Mouse (Mus musculus): ENCODE results near the gene Fbh1. TPM values are rescaled to one million over a fixed set of nuclear protein-coding genes. Genes with fewer than 3 reads are reported as not detected.

Gene Fbh1
- polyA plus RNA-seq (2015; fragmentation: Nextera tagmentation; extraction: Ambion mirVana), result 65.0 and 70.4 TPM in 2 replicates

DNA sequence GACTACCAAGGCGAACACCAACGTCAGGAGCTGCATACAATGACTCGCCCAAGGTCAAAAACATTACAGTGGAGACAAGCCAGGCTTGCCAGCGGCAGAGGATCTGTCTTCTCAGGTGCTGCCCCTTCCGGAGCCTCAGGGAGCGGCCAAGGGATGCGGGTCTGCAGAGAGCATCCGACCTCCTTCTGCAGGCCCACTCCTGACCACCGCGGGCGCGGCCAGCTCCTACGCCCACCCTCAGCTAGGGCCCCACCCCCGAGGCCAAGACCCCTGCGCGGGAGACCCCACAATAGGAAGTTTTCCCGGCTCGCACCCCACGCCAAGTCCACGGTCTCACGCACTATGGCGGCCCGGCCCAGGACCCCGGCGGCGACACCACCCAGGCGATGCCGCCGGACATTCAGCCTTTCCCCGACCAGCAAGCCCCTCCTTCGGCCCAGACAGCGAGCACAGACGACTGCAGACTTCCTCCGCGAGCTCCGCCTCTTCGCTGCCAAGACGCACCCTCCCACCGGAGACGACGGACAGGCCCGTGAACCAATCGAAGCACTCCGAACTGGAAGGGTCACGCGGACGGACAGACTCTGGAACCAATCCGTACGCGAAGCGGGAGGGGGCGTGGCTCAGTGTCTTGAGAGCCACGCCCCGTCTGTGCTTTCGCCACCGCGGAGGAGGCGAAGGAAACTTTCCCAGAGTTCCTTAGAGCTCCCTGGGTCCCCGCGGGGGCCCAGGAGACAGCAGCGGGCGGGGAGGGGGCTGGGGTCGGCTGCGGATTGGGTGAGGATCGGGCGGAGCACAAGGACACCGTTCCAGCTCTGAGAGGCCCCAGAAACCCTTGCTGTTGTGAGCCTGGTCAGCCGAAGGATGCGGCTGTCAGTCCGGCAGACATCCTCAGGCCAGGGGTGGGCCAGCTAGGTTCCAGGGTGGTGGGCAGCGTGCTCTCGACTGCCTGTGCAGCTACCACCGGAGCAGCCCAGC is at the start of gene Fbh1, which contains the start of gene Ankrd16:
Fbh1 (minus strand) TSS at position 492 of the 978 bp plus-strand sequence.
Ankrd16 (plus strand) TSS at position 786 of the 978 bp plus-strand sequence.
- 2% methylated on average over 70 of the region's 73 CpGs for WGBS

DNA sequence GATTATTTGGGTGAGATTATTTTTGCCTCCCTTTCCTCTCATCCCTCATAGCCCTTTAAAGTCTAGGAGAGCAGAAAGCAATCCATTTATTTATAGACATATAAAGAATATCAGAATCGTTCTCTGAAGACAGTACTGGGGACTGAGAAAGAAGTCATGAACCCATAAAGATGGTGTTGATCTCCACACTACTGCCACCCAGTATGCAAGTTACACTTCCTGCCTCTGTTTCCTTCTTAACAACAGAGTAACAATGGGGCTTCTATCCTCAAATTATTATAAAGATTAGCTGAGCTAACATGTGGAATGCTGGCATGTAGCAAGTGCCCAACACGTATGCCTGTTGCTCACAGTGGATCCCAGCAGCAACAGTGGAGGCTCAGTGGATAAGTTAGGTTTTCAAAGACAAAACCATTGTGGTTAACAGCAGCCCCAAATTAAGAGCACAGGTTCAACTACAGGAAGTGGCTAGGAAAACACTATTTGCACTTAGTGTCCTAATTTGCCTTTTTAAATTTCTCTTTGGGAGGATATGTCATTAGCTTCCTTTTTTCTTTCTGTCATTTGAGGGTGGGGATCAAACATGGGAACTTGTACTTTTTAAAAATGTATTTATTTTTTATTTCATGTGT is 24.0 kb upstream of the Fbh1 start:
- ATAC-seq (no peak), DNase-seq (ENCODE audit: low spot score) (no peak)
- TF ChIP-seq EP300 (IDR thresholded peaks at IDR 0.05), result no peak
- no peak for TF ChIP-seq CTCF (IDR thresholded peaks at IDR 0.05)
- H3K27ac ChIP-seq (ENCODE audit: low read length), result no peak overlapping the region
- WGBS, result 80% methylated on average over 2 of the region's 2 CpGs
- H3K9me3 ChIP-seq (ENCODE audit: low read length), result no peaks in the 10 kb centered on the region
- no peaks in the 10 kb centered on the region for H3K36me3 ChIP-seq (ENCODE audit: insufficient read depth, low read length)
- H3K4me3 ChIP-seq (ENCODE audit: low read depth, low read length), result no peak overlapping the region
- no peak overlapping the region for H3K4me2 ChIP-seq (replicated peaks; ENCODE audit: low read depth, low read length)
- H3K9ac ChIP-seq (replicated peaks; ENCODE audit: low read depth), result no peak overlapping the region
- no peaks in the 10 kb centered on the region for H3K4me1 ChIP-seq (ENCODE audit: insufficient read depth, low read depth, low read length)
- H3K27me3 ChIP-seq (replicated peaks; ENCODE audit: insufficient read depth, low read length), result no peaks in the 10 kb centered on the region

More for the DNA sequence above, at the start of gene Fbh1, which contains the start of gene Ankrd16:
- Histone ChIP-seq H3K4me1 (ENCODE audit: insufficient read depth, low read depth, low read length) (peaks cover 5% of the 10 kb centered on the region; the same call in 1 of the 2 replicates), H3K9ac (replicated peaks; ENCODE audit: low read depth) (peak within 1 kb of the TSS; percentile 64), H3K27me3 (replicated peaks; ENCODE audit: insufficient read depth, low read length) (no peaks in the 10 kb centered on the region), H3K27ac (ENCODE audit: low read length) (peak within 1 kb of the TSS; percentile 93), H3K36me3 (ENCODE audit: insufficient read depth, low read length) (0 out of 2 replicates have a peak, but pooled peaks cover 1% of the 10 kb centered on the region), H3K4me3 (ENCODE audit: low read depth, low read length) (peak within 1 kb of the TSS; percentile 76), H3K9me3 (ENCODE audit: low read length) (no peaks in the 10 kb centered on the region), H3K4me2 (replicated peaks; ENCODE audit: low read depth, low read length) (peak within 1 kb of the TSS; percentile 86)
- peak; percentile 95 for ATAC-seq
- TF ChIP-seq CTCF (IDR thresholded peaks at IDR 0.05) (peak; percentile 17; the same call in 1 of the 2 replicates), EP300 (IDR thresholded peaks at IDR 0.05) (0 out of 2 replicates have a peak, but pooled peaks have one; percentile 12)
- peak; percentile 99 for DNase-seq (ENCODE audit: low spot score)

DNA sequence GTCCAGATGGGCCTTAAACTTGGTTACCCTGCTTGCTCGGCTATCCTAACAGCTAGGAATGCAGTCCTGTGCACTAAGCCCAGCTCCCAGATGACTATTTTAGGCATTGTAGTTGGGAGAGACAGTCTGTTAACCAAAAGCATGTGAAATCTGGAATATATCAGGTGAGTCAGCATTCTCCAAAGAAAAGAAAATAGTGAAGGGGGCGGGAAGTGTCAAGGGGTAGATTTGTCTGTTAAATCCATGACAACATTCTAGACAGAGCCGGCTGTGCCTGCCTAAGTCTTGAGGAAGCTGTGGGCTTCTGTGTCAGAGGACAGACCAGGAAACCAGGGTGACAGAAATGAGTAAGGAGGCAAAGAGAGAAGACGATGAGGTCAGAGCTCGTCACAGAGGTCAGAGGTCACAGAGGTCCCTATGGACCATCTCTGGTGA is 20.6 kb upstream of the Fbh1 start:
- no peak for ATAC-seq
- H3K27ac ChIP-seq (ENCODE audit: low read length), result no peak overlapping the region

DNA sequence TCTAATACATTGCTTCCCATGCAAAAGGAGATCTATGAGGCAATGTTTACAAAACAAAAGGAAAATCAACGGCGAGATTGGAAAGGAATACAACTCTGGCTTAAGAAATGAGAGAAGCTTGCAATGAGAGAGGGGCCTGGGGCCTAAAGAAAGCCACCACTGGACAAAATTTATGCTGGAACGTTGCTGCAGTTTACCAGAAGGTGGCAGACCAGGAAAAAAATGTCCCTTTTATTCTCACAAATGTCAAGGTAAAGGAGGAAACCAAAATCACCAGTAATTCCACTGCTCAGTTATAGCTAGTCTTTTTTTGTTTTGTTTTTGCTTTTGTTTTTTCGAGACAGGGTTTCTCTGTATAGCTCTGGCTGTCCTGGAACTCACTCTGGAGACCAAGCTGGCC is 17.3 kb upstream of the Fbh1 start:
- Histone ChIP-seq H3K36me3 (ENCODE audit: insufficient read depth, low read length) (peaks cover 18% of the 10 kb centered on the region), H3K4me3 (ENCODE audit: low read depth, low read length) (no peak overlapping the region), H3K27ac (ENCODE audit: low read length) (no peak overlapping the region), H3K27me3 (replicated peaks; ENCODE audit: insufficient read depth, low read length) (no peaks in the 10 kb centered on the region), H3K9ac (replicated peaks; ENCODE audit: low read depth) (no peak overlapping the region), H3K4me2 (replicated peaks; ENCODE audit: low read depth, low read length) (no peak overlapping the region), H3K9me3 (ENCODE audit: low read length) (no peaks in the 10 kb centered on the region), H3K4me1 (ENCODE audit: insufficient read depth, low read depth, low read length) (no peaks in the 10 kb centered on the region)
- TF ChIP-seq CTCF (IDR thresholded peaks at IDR 0.05) (no peak; the same call in 1 of the 2 replicates), EP300 (IDR thresholded peaks at IDR 0.05) (no peak)
- WGBS, result 66% methylated on average over 4 of the region's 4 CpGs
- DNase-seq (ENCODE audit: low spot score) (no peak), ATAC-seq (no peak)

More for the DNA sequence above, 20.6 kb upstream of the Fbh1 start:
- Histone ChIP-seq H3K27me3 (replicated peaks; ENCODE audit: insufficient read depth, low read length) (no peaks in the 10 kb centered on the region), H3K9ac (replicated peaks; ENCODE audit: low read depth) (no peak overlapping the region), H3K4me3 (ENCODE audit: low read depth, low read length) (no peak overlapping the region), H3K9me3 (ENCODE audit: low read length) (no peaks in the 10 kb centered on the region), H3K4me1 (ENCODE audit: insufficient read depth, low read depth, low read length) (no peaks in the 10 kb centered on the region), H3K4me2 (replicated peaks; ENCODE audit: low read depth, low read length) (no peak overlapping the region), H3K36me3 (ENCODE audit: insufficient read depth, low read length) (no peaks in the 10 kb centered on the region)
- DNase-seq (ENCODE audit: low spot score), result no peak
- no peak for TF ChIP-seq CTCF (IDR thresholded peaks at IDR 0.05)
- TF ChIP-seq EP300 (IDR thresholded peaks at IDR 0.05), result no peak
- WGBS, result 67% methylated on average over 5 of the region's 5 CpGs

DNA sequence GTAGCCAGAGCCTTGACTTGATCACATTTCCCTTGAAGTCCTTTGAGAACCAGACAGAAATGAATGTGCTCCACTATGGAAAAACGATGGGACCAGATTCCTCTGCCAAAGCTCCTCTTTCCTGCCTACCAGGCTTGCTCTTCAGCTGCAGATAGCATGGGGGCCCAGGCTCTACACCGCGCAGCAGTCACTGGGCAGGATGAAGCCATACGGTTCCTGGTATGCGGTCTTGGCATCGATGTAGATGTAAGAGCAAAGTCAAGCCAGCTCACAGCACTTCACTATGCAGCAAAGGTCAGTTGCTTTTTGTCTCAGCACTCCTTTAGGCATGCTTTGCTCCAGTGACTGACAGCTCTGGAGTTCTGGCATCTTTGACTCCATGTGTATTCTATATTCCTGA is 6.8 kb upstream of the Fbh1 start:
- no peak overlapping the region for H3K4me2 ChIP-seq (replicated peaks; ENCODE audit: low read depth, low read length)
- no peak for TF ChIP-seq EP300 (IDR thresholded peaks at IDR 0.05)
- no peak for TF ChIP-seq CTCF (IDR thresholded peaks at IDR 0.05)
- H3K9ac ChIP-seq (replicated peaks; ENCODE audit: low read depth), result no peak overlapping the region
- no peak overlapping the region for H3K4me3 ChIP-seq (ENCODE audit: low read depth, low read length)
- 88% methylated on average over 6 of the region's 6 CpGs for WGBS
- no peaks in the 10 kb centered on the region for H3K27me3 ChIP-seq (replicated peaks; ENCODE audit: insufficient read depth, low read length)
- no peaks in the 10 kb centered on the region for H3K9me3 ChIP-seq (ENCODE audit: low read length)
- no peak for DNase-seq (ENCODE audit: low spot score)
- H3K36me3 ChIP-seq (ENCODE audit: insufficient read depth, low read length), result peaks cover 15% of the 10 kb centered on the region
- no peak for ATAC-seq
- no peaks in the 10 kb centered on the region for H3K4me1 ChIP-seq (ENCODE audit: insufficient read depth, low read depth, low read length)
- H3K27ac ChIP-seq (ENCODE audit: low read length), result no peak overlapping the region

Measured in lung, postnatal 0 days (tissue).